Mouse (Mus musculus) forebrain, postnatal 0 days (tissue): ENCODE data around the gene Hoxa4. TPM values are rescaled to one million over a fixed set of nuclear protein-coding genes. Genes with fewer than 3 reads are reported as not detected.

Experiments used
- ATAC-seq: fragments of 200-750 bp; cut with Nextera tagmentation; 2 replicates; pipeline ENCODE4 v1.8.0; 2017; ENCODE audit warnings: mild to moderate bottlenecking, moderate library complexity
- DNase-seq: peaks from one replicate; pipeline ENCODE4 v3.0.0-alpha.2; 2015
- H3K27ac ChIP-seq: fragments of 300-500 bp; sonication (generic); 2 replicates; pipeline ENCODE4 v1.5.1; 2014; ENCODE audit warnings: low read depth, mild to moderate bottlenecking, antibody characterized with exemption, low read length, moderate library complexity, mixed read lengths
- H3K27me3 ChIP-seq: fragments of 300-500 bp; sonication (generic); 2 replicates; pipeline ENCODE4 v1.6.1; 2014; ENCODE audit warnings: mild to moderate bottlenecking, low read length, mixed read lengths; ENCODE audit not compliant: insufficient read depth
- H3K36me3 ChIP-seq: fragments of 300-500 bp; sonication (generic); 2 replicates; pipeline ENCODE4 v1.6.1; 2014; ENCODE audit warnings: mild to moderate bottlenecking, moderate library complexity; ENCODE audit not compliant: insufficient read depth
- H3K4me1 ChIP-seq: fragments of 300-500 bp; sonication (generic); 2 replicates; pipeline ENCODE4 v1.6.1; 2014; ENCODE audit warnings: antibody characterized with exemption; ENCODE audit not compliant: insufficient read depth
- H3K4me2 ChIP-seq: fragments of 300-500 bp; sonication (generic); 2 replicates; pipeline ENCODE4 v1.6.1; 2014; ENCODE audit warnings: low read depth, mild to moderate bottlenecking, moderate library complexity
- H3K4me3 ChIP-seq: fragments of 300-500 bp; sonication (generic); 2 replicates; pipeline ENCODE4 v1.5.1; 2014; ENCODE audit warnings: low read depth, low read length, mixed read lengths
- H3K9ac ChIP-seq: fragments of 300-500 bp; sonication (generic); 2 replicates; pipeline ENCODE4 v1.6.1; 2014; ENCODE audit warnings: mild to moderate bottlenecking
- H3K9me3 ChIP-seq: fragments of 300-500 bp; sonication (generic); 2 replicates; pipeline ENCODE4 v1.6.1; 2016; ENCODE audit warnings: low read length
- CTCF ChIP-seq: sonication (generic); IDR thresholded peaks from 2 replicates; pipeline ENCODE4 v1.5.1; 2016; ENCODE audit warnings: antibody characterized with exemption, control low read depth, low read depth
- WGBS: fragments of 180-500 bp; shearing (Covaris S2); extraction: QIAGEN DNeasy Blood & Tissue Kit; methylation state at CpG from one replicate; pipeline ENCODE4 v1.1.7; 2014; 5-methylcytosine and 5-hydroxymethylcytosine counted together
- polyA plus RNA-seq: library from polyadenylated mRNA; unstranded; fragments of >200 nt; fragmentation: Nextera tagmentation; extraction: Ambion mirVana; gene quantifications from 2 replicates; pipeline ENCODE4 v1.2.1, GENCODE M21; 2015
- total RNA-seq: library from RNA; depleted of rRNA; stranded (reverse); fragments of >200 nt; gene quantifications from 2 replicates; pipeline ENCODE4 v1.2.3, GENCODE M21; 2014

Hoxa4 gene
- total and polyA plus RNA-seq, 2 experiments from 2014 or later = not detected

- H3K4me1 ChIP-seq = no peaks in the 10 kb centered on the region
- 8% methylated on average over 10 of the region's 10 CpGs for WGBS
- H3K9me3 ChIP-seq = no peaks in the 10 kb centered on the region
- H3K9ac ChIP-seq = no peak overlapping the region
- ATAC-seq (no peak), DNase-seq (no peak)
- H3K36me3 ChIP-seq = no peaks in the 10 kb centered on the region
- no peak overlapping the region for H3K4me2 ChIP-seq
- peaks cover 98% of the 10 kb centered on the region for H3K27me3 ChIP-seq
- no peak overlapping the region for H3K27ac ChIP-seq
- TF ChIP-seq CTCF = no peak
- H3K4me3 ChIP-seq = no peak overlapping the region
These were observed 46.0 kb upstream of the Hoxa4 start for GRCm38 (mm10) chr6:52237346-52238154.

GRCm38 (mm10) chr6:52236806-52237205 is 45.3 kb upstream of the Hoxa4 start:
- WGBS = 7% methylated on average over 3 of the region's 3 CpGs
- Histone ChIP-seq H3K4me2 (no peak overlapping the region), H3K27ac (no peak overlapping the region), H3K9ac (no peak overlapping the region), H3K4me1 (no peaks in the 10 kb centered on the region), H3K4me3 (no peak overlapping the region), H3K27me3 (peaks cover 98% of the 10 kb centered on the region), H3K36me3 (no peaks in the 10 kb centered on the region), H3K9me3 (no peaks in the 10 kb centered on the region)
- ATAC-seq (no peak), DNase-seq (no peak)
- no peak for TF ChIP-seq CTCF

- WGBS = 14% methylated on average over 6 of the region's 6 CpGs
- DNase-seq (no peak), ATAC-seq (no peak)
- peaks cover 96% of the 10 kb centered on the region for H3K27me3 ChIP-seq
- no peaks in the 10 kb centered on the region for H3K36me3 ChIP-seq
- TF ChIP-seq CTCF = no peak
- no peak overlapping the region for H3K4me3 ChIP-seq
- no peak overlapping the region for H3K4me2 ChIP-seq
- H3K9ac ChIP-seq = no peak overlapping the region
- no peaks in the 10 kb centered on the region for H3K4me1 ChIP-seq
- no peaks in the 10 kb centered on the region for H3K9me3 ChIP-seq
- no peak overlapping the region for H3K27ac ChIP-seq
These were observed 44.3 kb upstream of the Hoxa4 start for GRCm38 (mm10) chr6:52235866-52236265.

- DNase-seq = no peak
- no peaks in the 10 kb centered on the region for H3K4me1 ChIP-seq
- no peak overlapping the region for H3K9ac ChIP-seq
- TF ChIP-seq CTCF = no peak
- no peak overlapping the region for H3K27ac ChIP-seq
- ATAC-seq = no peak
- no peaks in the 10 kb centered on the region for H3K36me3 ChIP-seq
- no peak overlapping the region for H3K4me2 ChIP-seq
- H3K9me3 ChIP-seq = no peaks in the 10 kb centered on the region
- 29% methylated on average over 9 of the region's 9 CpGs for whole genome bisulfite sequencing
- no peak overlapping the region for H3K4me3 ChIP-seq
- peaks cover 96% of the 10 kb centered on the region for H3K27me3 ChIP-seq
These were observed 43.7 kb upstream of the Hoxa4 start for GRCm38 (mm10) chr6:52235267-52235666.

GRCm38 (mm10) chr6:52234428-52235140 is 43.0 kb upstream of the Hoxa4 start:
- no peaks in the 10 kb centered on the region for H3K9me3 ChIP-seq
- ATAC-seq (no peak), DNase-seq (no peak)
- H3K27me3 ChIP-seq = peaks cover 96% of the 10 kb centered on the region
- no peak for TF ChIP-seq CTCF
- no peak overlapping the region for H3K4me3 ChIP-seq
- no peak overlapping the region for H3K4me2 ChIP-seq
- no peaks in the 10 kb centered on the region for H3K4me1 ChIP-seq
- no peak overlapping the region for H3K27ac ChIP-seq
- 2% methylated on average over 61 of the region's 68 CpGs for WGBS
- H3K36me3 ChIP-seq = no peaks in the 10 kb centered on the region
- H3K9ac ChIP-seq = no peak overlapping the region

GRCm38 (mm10) chr6:52233546-52234427 is 42.2 kb upstream of the Hoxa4 start:
- WGBS = 3% methylated on average over 69 of the region's 70 CpGs
- H3K27me3 ChIP-seq = peaks cover 96% of the 10 kb centered on the region
- no peak for TF ChIP-seq CTCF
- no peak overlapping the region for H3K9ac ChIP-seq
- no peaks in the 10 kb centered on the region for H3K4me1 ChIP-seq
- DNase-seq (no peak), ATAC-seq (no peak)
- no peaks in the 10 kb centered on the region for H3K9me3 ChIP-seq
- no peak overlapping the region for H3K4me2 ChIP-seq
- H3K36me3 ChIP-seq = no peaks in the 10 kb centered on the region
- no peak overlapping the region for H3K27ac ChIP-seq
- H3K4me3 ChIP-seq = no peak overlapping the region
